Mouse (Mus musculus) embryonic facial prominence, embryonic 11.5 days (tissue): ENCODE measurements around the gene 4931422A03Rik. TPM values are rescaled to one million over a fixed set of nuclear protein-coding genes. Genes with fewer than 3 reads are reported as not detected.
"Not testable (repeated sequence)": the region's sequence is repeated elsewhere in the genome, so short reads cannot be mapped to it uniquely, and the experiment has no call there.

ENCODE experiments used
- ATAC-seq: fragments of 200-750 bp; cut with Nextera tagmentation; replicated peaks from 2 replicates; pipeline ENCODE4 v1.8.0; 2017; ENCODE audit warnings: low read depth; ENCODE audit not compliant: insufficient number of reproducible peaks, low FRiP score, low TSS enrichment
- DNase-seq: peaks from one replicate; pipeline ENCODE4 v3.0.0-alpha.2; 2015; ENCODE audit warnings: low spot score
- H3K27ac ChIP-seq: fragments of 300-500 bp; sonication (generic); replicated peaks from 2 replicates; pipeline ENCODE4 v1.5.1; 2014; ENCODE audit warnings: mild to moderate bottlenecking, low read depth, low read length, control low read depth
- H3K27me3 ChIP-seq: fragments of 300-500 bp; sonication (generic); 2 replicates; pipeline ENCODE4 v1.6.1; 2014; ENCODE audit warnings: mild to moderate bottlenecking, low read length, moderate library complexity, mixed read lengths; ENCODE audit not compliant: control insufficient read depth, insufficient read depth
- H3K36me3 ChIP-seq: fragments of 300-500 bp; sonication (generic); replicated peaks from 2 replicates; pipeline ENCODE4 v1.6.1; 2014; ENCODE audit warnings: low read depth, mild to moderate bottlenecking, low read length, moderate library complexity, mixed read lengths; ENCODE audit not compliant: control insufficient read depth, insufficient read depth
- H3K4me1 ChIP-seq: fragments of 300-500 bp; sonication (generic); 2 replicates; pipeline ENCODE4 v1.6.1; 2014; ENCODE audit warnings: low read length, mixed read lengths; ENCODE audit not compliant: control insufficient read depth, insufficient read depth
- H3K4me2 ChIP-seq: fragments of 300-500 bp; sonication (generic); 2 replicates; pipeline ENCODE4 v1.6.1; 2014; ENCODE audit warnings: low read depth, mild to moderate bottlenecking, control low read depth, low read length, moderate library complexity
- H3K4me3 ChIP-seq: fragments of 300-500 bp; sonication (generic); 2 replicates; pipeline ENCODE4 v1.5.1; 2014; ENCODE audit warnings: low read depth, low read length, control low read depth
- H3K9ac ChIP-seq: fragments of 300-500 bp; sonication (generic); replicated peaks from 2 replicates; pipeline ENCODE4 v1.6.1; 2014; ENCODE audit warnings: mild to moderate bottlenecking, control low read depth, low read length
- H3K9me3 ChIP-seq: fragments of 300-500 bp; sonication (generic); replicated peaks from 2 replicates; pipeline ENCODE4 v1.6.1; 2016; ENCODE audit warnings: mild to moderate bottlenecking, low read length, inconsistent platforms, mixed read lengths; ENCODE audit not compliant: control insufficient read depth
- WGBS: fragments of 180-500 bp; shearing (Covaris S2); extraction: QIAGEN DNeasy Blood & Tissue Kit; methylation state at CpG from one replicate; pipeline ENCODE4 v1.1.7; 2014; 5-methylcytosine and 5-hydroxymethylcytosine counted together
- polyA plus RNA-seq: library from polyadenylated mRNA; unstranded; fragments of >200 nt; fragmentation: Nextera tagmentation; extraction: Ambion mirVana; gene quantifications from 2 replicates; pipeline ENCODE4 v1.2.1, GENCODE M21; 2014

The 4931422A03Rik gene
- polyA plus RNA-seq, 1 experiment from 2014 or later: 1.1 TPM

GRCm38 (mm10) chr2:104008853-104009252, 19.3 kb downstream of the 4931422A03Rik start:
- ATAC-seq, H3K9me3 ChIP-seq, H3K4me3 ChIP-seq, H3K36me3 ChIP-seq, H3K27me3 ChIP-seq, DNase-seq, H3K27ac ChIP-seq, H3K4me2 ChIP-seq, H3K9ac ChIP-seq, H3K4me1 ChIP-seq: not testable (repeated sequence)
- 90% methylated on average over 3 of the region's 3 CpGs for WGBS

DNA sequence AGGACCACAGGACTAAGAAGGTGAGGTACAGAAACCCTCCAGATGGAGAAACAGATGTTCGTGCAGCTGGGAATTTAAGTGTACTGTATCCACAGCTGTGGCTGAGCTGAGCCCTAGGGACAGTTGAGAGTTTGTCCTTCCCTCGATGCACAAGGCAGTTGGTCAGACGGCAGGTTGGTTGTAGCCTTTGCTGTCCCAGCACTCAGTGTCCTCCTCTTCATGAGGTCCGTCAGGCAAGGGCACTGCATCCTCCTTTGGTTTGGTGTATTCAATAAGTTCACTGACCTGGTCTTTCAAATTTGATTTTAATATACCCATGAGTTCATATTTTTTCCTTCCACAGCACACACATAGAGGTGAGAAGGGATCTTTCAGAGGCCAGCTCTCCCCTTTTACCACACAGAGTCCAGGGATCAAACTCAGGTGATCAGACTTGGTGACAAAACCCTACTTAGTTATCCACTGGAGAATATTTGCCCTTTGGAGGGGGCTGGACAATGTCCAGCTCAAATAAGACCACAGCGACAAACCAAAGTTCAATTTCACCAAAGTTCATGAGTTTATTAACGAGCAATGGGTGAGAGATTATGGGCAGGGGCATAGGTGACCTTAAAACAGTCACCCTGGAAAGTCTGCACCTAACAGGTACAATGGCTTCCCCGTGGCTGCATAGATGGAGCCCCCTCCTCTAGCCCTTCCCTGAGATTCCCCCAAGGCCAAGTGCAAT, 20.2 kb downstream of the 4931422A03Rik start:
- Histone ChIP-seq H3K4me3 (no peak overlapping the region), H3K27me3 (no peaks in the 10 kb centered on the region), H3K4me2 (no peak overlapping the region), H3K4me1 (no peaks in the 10 kb centered on the region), H3K9ac (no peak overlapping the region), H3K9me3 (no peaks in the 10 kb centered on the region), H3K36me3 (no peaks in the 10 kb centered on the region), H3K27ac (no peak overlapping the region)
- ATAC-seq (no peak), DNase-seq (no peak)
- 72% methylated on average over 7 of the region's 7 CpGs for whole genome bisulfite sequencing

DNA sequence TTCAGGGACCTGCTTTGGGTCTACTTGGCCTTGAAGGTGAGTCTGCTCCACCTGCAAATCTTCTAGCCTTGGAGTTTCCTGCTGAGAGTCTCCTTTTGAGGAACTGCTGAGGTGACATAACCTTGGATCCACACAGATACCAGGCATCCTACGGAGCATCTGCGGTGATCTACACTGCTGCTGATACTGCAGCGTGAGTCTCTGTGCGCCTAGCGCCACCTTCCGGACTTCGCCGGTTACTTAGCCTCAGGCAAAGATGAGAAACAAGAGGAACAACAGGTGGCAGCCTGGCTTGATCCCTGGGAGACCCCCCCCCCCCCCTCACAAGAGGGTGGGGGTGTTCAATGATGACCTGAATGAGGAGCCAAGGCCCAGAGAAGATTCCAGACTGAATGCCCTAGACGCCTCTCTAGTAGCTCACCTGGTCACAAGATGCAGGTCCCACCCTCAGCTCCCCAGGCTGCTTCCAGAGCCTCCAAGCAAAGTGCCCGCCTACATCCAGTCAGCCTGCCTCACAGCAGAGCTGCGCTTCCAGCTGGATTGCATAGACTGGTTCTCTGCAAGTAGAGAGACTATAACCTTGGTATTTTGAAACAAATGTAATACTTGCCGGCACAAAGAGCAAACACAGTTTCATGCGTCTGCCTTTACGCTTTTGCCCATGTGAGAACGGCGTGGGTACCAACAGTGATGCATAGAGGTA, 25.3 kb downstream of the 4931422A03Rik start:
- ATAC-seq (no peak), DNase-seq (peak; percentile 64)
- no peaks in the 10 kb centered on the region for H3K27me3 ChIP-seq
- no peaks in the 10 kb centered on the region for H3K36me3 ChIP-seq
- no peak overlapping the region for H3K27ac ChIP-seq
- no peaks in the 10 kb centered on the region for H3K4me1 ChIP-seq
- 34% methylated on average over 16 of the region's 16 CpGs for WGBS
- no peak overlapping the region for H3K4me2 ChIP-seq
- no peak overlapping the region for H3K4me3 ChIP-seq
- H3K9me3 ChIP-seq: no peaks in the 10 kb centered on the region
- H3K9ac ChIP-seq: no peak overlapping the region

GRCm38 (mm10) chr2:104001861-104002260, 26.3 kb downstream of the 4931422A03Rik start:
- Histone ChIP-seq H3K9me3 (no peaks in the 10 kb centered on the region), H3K4me3 (no peak overlapping the region), H3K4me2 (no peak overlapping the region), H3K36me3 (no peaks in the 10 kb centered on the region), H3K27me3 (no peaks in the 10 kb centered on the region), H3K9ac (no peak overlapping the region), H3K27ac (no peak overlapping the region), H3K4me1 (no peaks in the 10 kb centered on the region)
- DNase-seq: no peak
- WGBS: 79% methylated on average over 4 of the region's 4 CpGs
- ATAC-seq: no peak

GRCm38 (mm10) chr2:104001076-104001475, 27.1 kb downstream of the 4931422A03Rik start:
- Histone ChIP-seq H3K4me3 (no peak overlapping the region), H3K4me2 (no peak overlapping the region), H3K4me1 (no peaks in the 10 kb centered on the region), H3K27me3 (no peaks in the 10 kb centered on the region), H3K36me3 (no peaks in the 10 kb centered on the region), H3K27ac (no peak overlapping the region), H3K9ac (no peak overlapping the region), H3K9me3 (no peaks in the 10 kb centered on the region)
- peak; percentile 41 for DNase-seq
- 22% methylated on average over 2 of the region's 2 CpGs for WGBS
- ATAC-seq: no peak

DNA sequence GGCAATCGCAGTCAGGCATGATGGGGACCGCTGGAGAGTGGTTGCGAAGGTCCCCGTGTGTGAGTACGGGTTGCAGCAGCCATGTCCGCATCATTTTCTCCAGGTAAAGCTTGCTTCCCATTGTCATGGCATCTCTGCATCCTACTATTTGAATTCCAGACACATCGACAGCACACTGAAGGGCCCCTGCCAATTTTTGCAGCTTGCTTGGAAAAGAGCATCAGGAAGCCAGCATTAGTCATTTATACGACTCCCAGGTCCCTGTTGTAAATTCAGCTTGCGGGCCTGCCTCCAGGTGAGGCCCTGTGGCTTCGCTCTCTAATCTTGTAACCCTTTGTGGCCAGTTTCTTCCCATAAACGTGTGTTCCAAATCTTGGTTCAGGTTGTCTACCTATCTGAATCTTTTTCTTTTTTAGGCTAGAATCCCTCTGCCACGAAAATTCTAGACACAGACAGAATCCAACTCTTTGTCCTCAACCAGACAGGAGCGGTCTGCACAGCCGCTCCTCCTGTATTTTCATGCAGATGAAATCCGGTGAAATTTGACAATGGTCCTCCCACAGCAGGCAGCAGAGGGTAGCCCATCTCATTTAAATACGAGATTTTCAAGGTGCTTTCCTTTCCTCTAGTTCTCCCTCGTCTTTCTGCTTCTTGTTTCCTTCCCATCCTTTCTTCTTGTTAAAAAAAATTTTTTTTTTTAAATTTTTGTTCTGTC, 35.4 kb downstream of the 4931422A03Rik start:
- no peaks in the 10 kb centered on the region for H3K27me3 ChIP-seq
- no peaks in the 10 kb centered on the region for H3K9me3 ChIP-seq
- H3K4me2 ChIP-seq: no peak overlapping the region
- no peaks in the 10 kb centered on the region for H3K4me1 ChIP-seq
- no peak for DNase-seq
- ATAC-seq: no peak
- WGBS: 19% methylated on average over 17 of the region's 17 CpGs
- no peak overlapping the region for H3K9ac ChIP-seq
- H3K27ac ChIP-seq: no peak overlapping the region
- H3K36me3 ChIP-seq: no peaks in the 10 kb centered on the region
- H3K4me3 ChIP-seq: no peak overlapping the region

DNA sequence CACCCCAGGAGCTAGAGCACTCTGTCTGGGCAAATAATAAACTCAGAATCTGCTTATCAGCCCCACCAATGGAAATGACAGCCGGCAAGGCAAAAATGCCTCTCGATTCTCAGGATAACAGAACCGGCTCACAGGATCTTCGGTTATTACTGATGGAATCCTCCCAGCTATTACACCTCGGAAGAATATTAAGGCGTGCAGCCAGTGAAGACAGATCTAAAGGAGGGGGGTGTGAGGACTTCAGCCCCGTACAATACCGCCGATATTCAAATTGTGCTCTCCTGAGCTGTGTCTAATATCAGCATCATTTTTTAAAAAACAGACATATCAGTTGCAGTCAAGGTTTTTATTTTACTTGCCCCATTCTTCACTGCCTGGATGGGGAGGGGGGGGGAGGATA, 36.0 kb downstream of the 4931422A03Rik start:
- no peaks in the 10 kb centered on the region for H3K4me1 ChIP-seq
- H3K4me3 ChIP-seq: no peak overlapping the region
- no peak for DNase-seq
- 69% methylated on average over 9 of the region's 9 CpGs for WGBS
- no peak for ATAC-seq
- H3K27ac ChIP-seq: no peak overlapping the region
- no peak overlapping the region for H3K4me2 ChIP-seq
- H3K9ac ChIP-seq: no peak overlapping the region
- H3K27me3 ChIP-seq: no peaks in the 10 kb centered on the region
- no peaks in the 10 kb centered on the region for H3K9me3 ChIP-seq
- no peaks in the 10 kb centered on the region for H3K36me3 ChIP-seq

DNA sequence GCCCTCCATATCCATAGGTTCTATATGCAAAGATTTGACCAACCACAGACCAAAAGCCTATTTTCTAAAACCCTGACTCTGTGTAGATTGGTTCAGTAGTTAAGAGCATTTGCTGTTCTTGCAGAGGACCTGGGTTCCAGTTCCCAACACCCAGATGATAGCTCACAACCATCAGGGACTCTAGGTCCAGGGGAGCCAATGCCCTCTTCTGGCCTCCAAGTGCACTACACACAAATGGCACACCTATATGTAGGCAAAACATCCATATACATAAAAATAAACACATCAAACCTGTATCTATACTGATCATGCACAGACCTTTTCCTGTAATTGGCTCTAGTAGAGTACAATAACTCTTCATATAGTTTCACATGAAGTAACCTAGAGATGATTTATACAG, 36.9 kb downstream of the 4931422A03Rik start:
- Histone ChIP-seq H3K4me3 (no peak overlapping the region), H3K27ac (no peak overlapping the region), H3K4me2 (no peak overlapping the region), H3K9me3 (no peaks in the 10 kb centered on the region), H3K36me3 (no peaks in the 10 kb centered on the region), H3K9ac (no peak overlapping the region), H3K4me1 (no peaks in the 10 kb centered on the region), H3K27me3 (no peaks in the 10 kb centered on the region)
- DNase-seq (no peak), ATAC-seq (no peak)
